Mouse (Mus musculus) embryonic facial prominence, embryonic 15.5 days (tissue): ENCODE results near the gene Sox21. TPM values are rescaled to one million over a fixed set of nuclear protein-coding genes. Genes with fewer than 3 reads are reported as not detected.

Experiments used
- ATAC-seq: fragments of 200-750 bp; cut with Nextera tagmentation; 2 replicates; pipeline ENCODE4 v1.8.0; 2017; ENCODE audit warnings: low read depth, moderate TSS enrichment; ENCODE audit not compliant: insufficient number of reproducible peaks, low FRiP score, low TSS enrichment
- H3K27ac ChIP-seq: fragments of 300-500 bp; sonication (generic); replicated peaks from 2 replicates; pipeline ENCODE4 v1.5.1; 2015; ENCODE audit warnings: mild to moderate bottlenecking, inconsistent platforms
- H3K27me3 ChIP-seq: fragments of 300-500 bp; sonication (generic); 2 replicates; pipeline ENCODE4 v1.6.1; 2015; ENCODE audit warnings: inconsistent platforms
- H3K36me3 ChIP-seq: fragments of 300-500 bp; sonication (generic); 2 replicates; pipeline ENCODE4 v1.6.1; 2015; ENCODE audit warnings: mild to moderate bottlenecking, inconsistent platforms
- H3K4me1 ChIP-seq: fragments of 300-500 bp; sonication (generic); 2 replicates; pipeline ENCODE4 v1.6.1; 2015; ENCODE audit warnings: inconsistent platforms
- H3K4me2 ChIP-seq: fragments of 300-500 bp; sonication (generic); replicated peaks from 2 replicates; pipeline ENCODE4 v1.6.1; 2015; ENCODE audit warnings: mild to moderate bottlenecking, inconsistent platforms
- H3K4me3 ChIP-seq: fragments of 300-500 bp; sonication (generic); replicated peaks from 2 replicates; pipeline ENCODE4 v1.5.1; 2015; ENCODE audit warnings: mild to moderate bottlenecking, inconsistent platforms
- H3K9ac ChIP-seq: fragments of 300-500 bp; sonication (generic); 2 replicates; pipeline ENCODE4 v1.6.1; 2015; ENCODE audit warnings: inconsistent platforms
- H3K9me3 ChIP-seq: fragments of 300-500 bp; sonication (generic); replicated peaks from 2 replicates; pipeline ENCODE4 v1.6.1; 2016; ENCODE audit warnings: inconsistent platforms
- WGBS: fragments of 180-500 bp; shearing (Covaris S2); methylation state at CpG from one replicate; pipeline ENCODE4 v1.1.7; 2015; 5-methylcytosine and 5-hydroxymethylcytosine counted together
- polyA plus RNA-seq: library from polyadenylated mRNA; unstranded; fragments of >200 nt; fragmentation: Nextera tagmentation; extraction: Ambion mirVana; gene quantifications from 2 replicates; pipeline ENCODE4 v1.2.1, GENCODE M21; 2015

Gene Sox21
- polyA plus RNA-seq, 1 experiment from 2014 or later = 4.7 TPM

GRCm38 (mm10) chr14:118237786-118238185 is 956 bp upstream of the Sox21 start:
- H3K4me3 ChIP-seq = peak overlapping the region; percentile 58; the same call in 1 of the 2 replicates
- no peak for ATAC-seq
- 14% methylated on average over 6 of the region's 6 CpGs for WGBS

GRCm38 (mm10) chr14:118235973-118236885 is 601 bp downstream of the Sox21 start:
- Histone ChIP-seq H3K27me3 (peaks cover 69% of the 10 kb centered on the region), H3K4me1 (peaks cover 41% of the 10 kb centered on the region), H3K4me3 (peak overlapping the region; percentile 58), H3K4me2 (peak overlapping the region; percentile 74), H3K9me3 (no peaks in the 10 kb centered on the region), H3K27ac (peak overlapping the region; percentile 70), H3K9ac (peak overlapping the region; percentile 48), H3K36me3 (no peaks in the 10 kb centered on the region)
- WGBS = under 1% methylated on average over 73 of the region's 73 CpGs
- peak; percentile 59 for ATAC-seq

More at GRCm38 (mm10) chr14:118237786-118238185, 956 bp upstream of the Sox21 start:
- H3K4me2 ChIP-seq = peak overlapping the region; percentile 74; the same call in 1 of the 2 replicates
- no peak overlapping the region for H3K9ac ChIP-seq
- no peaks in the 10 kb centered on the region for H3K9me3 ChIP-seq
- peaks cover 56% of the 10 kb centered on the region for H3K27me3 ChIP-seq
- H3K36me3 ChIP-seq = no peaks in the 10 kb centered on the region
- no peak overlapping the region for H3K27ac ChIP-seq
- peaks cover 31% of the 10 kb centered on the region for H3K4me1 ChIP-seq

GRCm38 (mm10) chr14:118235361-118235972 is 1.4 kb downstream of the Sox21 start:
- H3K27me3 ChIP-seq = peaks cover 69% of the 10 kb centered on the region
- H3K4me3 ChIP-seq = peak overlapping the region; percentile 58
- H3K9me3 ChIP-seq = no peaks in the 10 kb centered on the region
- H3K36me3 ChIP-seq = no peaks in the 10 kb centered on the region
- no peak for ATAC-seq
- peak overlapping the region; percentile 74 for H3K4me2 ChIP-seq
- peak overlapping the region; percentile 37 for H3K9ac ChIP-seq
- peaks cover 44% of the 10 kb centered on the region for H3K4me1 ChIP-seq
- H3K27ac ChIP-seq = peak overlapping the region; percentile 70; the same call in 1 of the 2 replicates
- WGBS = under 1% methylated on average over 62 of the region's 62 CpGs

GRCm38 (mm10) chr14:118234541-118235210 is 2.2 kb downstream of the Sox21 start:
- ATAC-seq = no peak
- Histone ChIP-seq H3K4me3 (peak overlapping the region; percentile 58), H3K36me3 (no peaks in the 10 kb centered on the region), H3K27me3 (peaks cover 69% of the 10 kb centered on the region), H3K27ac (no peak overlapping the region; the same call in 1 of the 2 replicates), H3K4me1 (peaks cover 44% of the 10 kb centered on the region), H3K9ac (0 out of 2 replicates have a peak overlapping the region, but pooled peaks have one; percentile 37), H3K9me3 (no peaks in the 10 kb centered on the region), H3K4me2 (peak overlapping the region; percentile 74)
- WGBS = under 1% methylated on average over 80 of the region's 84 CpGs

GRCm38 (mm10) chr14:118233786-118234540 is 2.9 kb downstream of the Sox21 start:
- no peaks in the 10 kb centered on the region for H3K9me3 ChIP-seq
- peaks cover 44% of the 10 kb centered on the region for H3K4me1 ChIP-seq
- no peaks in the 10 kb centered on the region for H3K36me3 ChIP-seq
- peak overlapping the region; percentile 58 for H3K4me3 ChIP-seq
- 13% methylated on average over 26 of the region's 26 CpGs for WGBS
- peaks cover 69% of the 10 kb centered on the region for H3K27me3 ChIP-seq
- no peak overlapping the region for H3K27ac ChIP-seq
- peak overlapping the region; percentile 74 for H3K4me2 ChIP-seq
- no peak for ATAC-seq
- no peak overlapping the region for H3K9ac ChIP-seq

- ATAC-seq = no peak
- H3K9me3 ChIP-seq = no peaks in the 10 kb centered on the region
- peak overlapping the region; percentile 39; the same call in 1 of the 2 replicates for H3K4me2 ChIP-seq
- 13% methylated on average over 8 of the region's 8 CpGs for WGBS
- no peaks in the 10 kb centered on the region for H3K36me3 ChIP-seq
- peaks cover 51% of the 10 kb centered on the region for H3K4me1 ChIP-seq
- no peak overlapping the region for H3K4me3 ChIP-seq
- no peak overlapping the region for H3K27ac ChIP-seq
- peaks cover 78% of the 10 kb centered on the region for H3K27me3 ChIP-seq
- no peak overlapping the region for H3K9ac ChIP-seq
Measured at GRCm38 (mm10) chr14:118232381-118232970, 4.4 kb downstream of the Sox21 start.

- no peaks in the 10 kb centered on the region for H3K9me3 ChIP-seq
- H3K27me3 ChIP-seq = peaks cover 89% of the 10 kb centered on the region
- 6% methylated on average over 21 of the region's 21 CpGs for WGBS
- H3K27ac ChIP-seq = no peak overlapping the region
- ATAC-seq = no peak
- peak overlapping the region; percentile 24; the same call in 1 of the 2 replicates for H3K4me2 ChIP-seq
- no peaks in the 10 kb centered on the region for H3K36me3 ChIP-seq
- 0 out of 2 replicates have a peak overlapping the region, but pooled peaks have one; percentile 25 for H3K4me3 ChIP-seq
- H3K9ac ChIP-seq = no peak overlapping the region
- peaks cover 36% of the 10 kb centered on the region for H3K4me1 ChIP-seq
Measured at GRCm38 (mm10) chr14:118226471-118227155, 10.2 kb downstream of the Sox21 start.

GRCm38 (mm10) chr14:118225911-118226310 is 10.9 kb downstream of the Sox21 start:
- peaks cover 29% of the 10 kb centered on the region for H3K4me1 ChIP-seq
- WGBS = 1% methylated on average over 21 of the region's 21 CpGs
- H3K4me3 ChIP-seq = peak overlapping the region; percentile 25
- peaks cover 82% of the 10 kb centered on the region for H3K27me3 ChIP-seq
- H3K36me3 ChIP-seq = no peaks in the 10 kb centered on the region
- no peak overlapping the region for H3K9ac ChIP-seq
- no peak for ATAC-seq
- H3K27ac ChIP-seq = no peak overlapping the region
- H3K4me2 ChIP-seq = peak overlapping the region; percentile 24
- no peaks in the 10 kb centered on the region for H3K9me3 ChIP-seq

GRCm38 (mm10) chr14:118225061-118225743 is 11.6 kb downstream of the Sox21 start:
- H3K36me3 ChIP-seq = no peaks in the 10 kb centered on the region
- ATAC-seq = no peak
- H3K9me3 ChIP-seq = no peaks in the 10 kb centered on the region
- 25% methylated on average over 16 of the region's 16 CpGs for whole genome bisulfite sequencing
- H3K27me3 ChIP-seq = peaks cover 78% of the 10 kb centered on the region
- H3K9ac ChIP-seq = no peak overlapping the region
- peaks cover 28% of the 10 kb centered on the region for H3K4me1 ChIP-seq
- H3K27ac ChIP-seq = no peak overlapping the region
- H3K4me2 ChIP-seq = peak overlapping the region; percentile 24
- no peak overlapping the region for H3K4me3 ChIP-seq
